Mouse (Mus musculus): ENCODE measurements around the gene Olfr1446. TPM values are rescaled to one million over a fixed set of nuclear protein-coding genes. Genes with fewer than 3 reads are reported as not detected.

Olfr1446 gene
- total RNA-seq (2021): not detected in 2 replicates
- long read RNA-seq: 0 reads

- DNase-seq: no peak
Measured at GRCm38 (mm10) chr19:12893424-12893823, at the start of gene Olfr1446. Olfr1446 (minus strand) TSS chr19:12893524.

DNA sequence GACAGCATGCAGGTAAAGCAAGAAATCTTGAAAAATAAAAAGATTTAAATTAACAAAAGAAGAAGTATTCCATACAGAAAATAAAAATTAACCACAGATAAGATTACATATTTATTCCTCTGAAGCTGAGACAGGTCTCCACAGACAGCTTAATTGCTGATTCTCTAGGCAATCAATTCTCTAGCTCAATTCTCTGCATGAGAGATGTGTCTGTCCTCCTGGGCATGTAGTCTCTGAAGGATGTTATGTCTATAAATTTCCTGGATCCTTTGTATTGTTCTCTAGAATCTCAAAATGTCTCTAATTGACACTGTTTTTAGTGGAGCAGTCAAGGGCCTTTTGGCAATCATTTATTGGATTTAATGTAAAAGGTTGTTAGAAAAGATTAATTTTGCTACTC is 37.2 kb upstream of the Olfr1446 start, which contains the start of gene Olfr1449:
TSS of gene Olfr1449 (plus strand) at position 301 of the 400 bp plus-strand sequence.
- no peak for DNase-seq

DNA sequence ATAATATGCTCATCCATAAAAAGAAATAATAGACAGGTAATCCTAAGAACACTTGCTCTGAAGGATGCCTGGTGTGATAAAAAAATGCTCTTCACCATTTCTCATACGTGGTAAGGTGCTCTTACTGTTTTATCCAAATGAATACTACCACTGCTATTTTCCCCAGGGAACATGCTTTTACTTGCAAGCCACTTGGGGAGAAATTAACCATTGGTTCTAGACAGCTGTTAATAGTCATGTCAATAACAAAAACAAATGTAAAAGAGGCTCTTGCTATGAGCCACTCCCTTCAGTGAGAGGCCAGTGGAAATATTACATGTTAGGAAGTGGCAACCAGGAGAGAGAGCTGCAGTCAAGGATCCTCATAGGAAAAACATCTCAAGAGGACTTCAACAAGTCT is 31.0 kb upstream of the Olfr1446 start, which contains the start of gene Olfr1448:
TSS of gene Olfr1448 (minus strand) at position 101 of the 400 bp plus-strand sequence.
- no peak for DNase-seq

GRCm38 (mm10) chr19:12903643-12904042 is 10.3 kb upstream of the Olfr1446 start, which contains the start of gene Olfr1447:
Olfr1447 (minus strand) TSS chr19:12903743.
- DNase-seq: no peak

- no peak for DNase-seq
Measured at GRCm38 (mm10) chr19:12883555-12883954, 9.8 kb downstream of the Olfr1446 start, which contains the start of gene Olfr1445. Olfr1445 (plus strand) TSS chr19:12883855.

DNA sequence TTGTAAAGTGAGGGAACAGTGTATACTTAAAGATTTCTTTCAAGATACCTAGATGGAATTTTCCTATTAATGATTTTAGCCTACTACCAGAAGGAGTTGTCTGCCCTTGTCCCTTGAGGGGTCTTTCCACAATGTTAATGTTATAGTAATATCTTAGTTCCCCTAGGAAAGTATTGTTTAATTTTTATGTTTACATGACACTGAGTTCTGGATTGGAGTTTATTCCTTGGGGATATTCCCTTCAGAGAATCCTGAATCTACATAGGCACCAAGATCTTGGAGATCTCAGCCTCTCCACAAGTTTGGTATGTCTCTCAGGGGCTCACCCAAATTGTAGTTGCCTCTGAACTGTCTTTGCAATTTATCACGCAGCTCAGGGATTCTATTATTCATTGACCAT is 36.3 kb downstream of the Olfr1446 start, which contains the start of gene Olfr1444:
TSS of gene Olfr1444 (plus strand) at position 301 of the 400 bp plus-strand sequence.
- no peak for DNase-seq

- DNase-seq: no peak
Measured at GRCm38 (mm10) chr19:12846382-12846781, 46.9 kb downstream of the Olfr1446 start, which contains the start of gene Gm5244. Gm5244 (plus strand) TSS chr19:12846682.

GRCm38 (mm10) chr19:12838507-12838906 is 54.8 kb downstream of the Olfr1446 start:
- DNase-seq: no peak

Other genes with a start within 250 kb of the Olfr1446 start
- gene Olfr1442, start 223.1 kb downstream of the Olfr1446 start, total RNA-seq (2021): not detected in 2 replicates
- not detected in 2 replicates for gene Olfr1443, start 215.4 kb downstream of the Olfr1446 start, total RNA-seq (2021)
- gene Keg1, start 197.7 kb downstream of the Olfr1446 start, total RNA-seq (2021): not detected in 2 replicates
- 0.90 and 3.3 TPM in 2 replicates for gene Cntf, start 127.9 kb downstream of the Olfr1446 start, total RNA-seq (2021)
- 83.3 and 85.7 TPM in 2 replicates for gene Zfp91, start 97.4 kb downstream of the Olfr1446 start, total RNA-seq (2021)
- 2.1 and 2.2 TPM in 2 replicates for gene Lpxn, start 97.3 kb downstream of the Olfr1446 start, total RNA-seq (2021)
- gene Gm5244, start 46.8 kb downstream of the Olfr1446 start, total RNA-seq (2021): not detected in 2 replicates
- not detected in 2 replicates for gene Olfr1444, start 36.2 kb downstream of the Olfr1446 start, total RNA-seq (2021)
- gene Olfr1445, start 9.7 kb downstream of the Olfr1446 start, total RNA-seq (2021): not detected in 2 replicates
- not detected in 2 replicates for gene Olfr1447, start 10.2 kb upstream of the Olfr1446 start, total RNA-seq (2021)
- not detected in 2 replicates for gene Olfr1448, start 30.9 kb upstream of the Olfr1446 start, total RNA-seq (2021)
- gene Olfr1449, start 37.3 kb upstream of the Olfr1446 start, total RNA-seq (2021): not detected in 2 replicates
- gene Olfr1450, start 56.7 kb upstream of the Olfr1446 start, total RNA-seq (2021): not detected in 2 replicates
- not detected in 2 replicates for gene Olfr1451, start 101.5 kb upstream of the Olfr1446 start, total RNA-seq (2021)
- not detected in 2 replicates for gene Olfr1453, start 134.8 kb upstream of the Olfr1446 start, total RNA-seq (2021)
- not detected in 2 replicates for gene Olfr1454, start 167.1 kb upstream of the Olfr1446 start, total RNA-seq (2021)
- gene Olfr1457, start 204.4 kb upstream of the Olfr1446 start, total RNA-seq (2021): not detected in 2 replicates
- not detected in 2 replicates for gene Olfr1458, start 213.3 kb upstream of the Olfr1446 start, total RNA-seq (2021)